Mouse (Mus musculus) kidney, adult 2 months (tissue): ENCODE results near the gene Kcng3.

Experiments used
- CTCF ChIP-seq: fragments of 200-500 bp; conservative IDR thresholded peaks from 2 replicates; pipeline ENCODE4 v1.5.1; 2011; ENCODE audit warnings: low read depth, mild to moderate bottlenecking, control low read depth, low read length, moderate library complexity, mixed read lengths; ENCODE audit not compliant: insufficient read depth, insufficient read length
- POLR2A ChIP-seq: fragments of 200-500 bp; IDR thresholded peaks from one replicate; pipeline ENCODE4 v1.6.1; 2011; ENCODE audit warnings: low read depth, low read length, control low read depth

GRCm38 (mm10) chr17:83565506-83565905 lies 66.2 kb downstream of the Kcng3 start:
- TF ChIP-seq CTCF: no peak
- TF ChIP-seq POLR2A: no peak
